Mouse (Mus musculus) embryonic stem cell, embryonic (primary cell): ENCODE results near the gene Trim50.

Source experiments
- CTCF ChIA-PET, 4 experiments: fragments of 300-600 bp in 2 of 4; fragments of 350-600 bp in 2 of 4; sonication (Branson Sonifier 250); formaldehyde crosslinking; loops; one replicate each; lab custom pipeline; 2022; ENCODE audit warnings: inconsistent platforms in 2 of 4; lab: Charles Lee
- POLR2A ChIA-PET, 4 experiments: fragments of 300-600 bp in 2 of 4; fragments of 350-600 bp in 2 of 4; sonication (Branson Sonifier 250); formaldehyde crosslinking; loops; one replicate each; lab custom pipeline; 2022; ENCODE audit warnings: antibody characterized with exemption in 4 of 4, inconsistent platforms in 1 of 4; lab: Charles Lee

Gene Trim50

DNA sequence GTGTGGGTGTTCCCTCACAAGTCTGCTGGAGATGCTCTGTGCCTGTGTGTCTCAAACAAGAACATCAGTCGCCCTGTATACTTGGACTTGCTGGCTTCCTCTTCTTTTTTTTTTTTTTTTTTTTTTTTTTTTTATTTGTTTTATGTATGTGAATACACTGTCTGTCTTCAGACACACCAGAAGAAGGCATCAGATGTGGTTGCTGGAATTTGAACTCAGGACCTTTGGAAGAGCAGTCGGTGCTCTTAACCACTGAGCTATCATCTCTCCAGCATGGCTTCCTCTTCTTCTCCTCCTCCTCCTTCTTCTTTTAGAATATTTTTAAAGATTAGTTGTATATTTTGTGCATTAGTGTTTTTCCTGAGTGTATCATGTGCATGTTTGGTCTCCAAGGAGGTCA is 4.5 kb downstream of the Trim50 start:
- POLR2A ChIA-PET = interaction anchor here in 2 of 4 experiments (0.7 kb wide), 3 partner anchors 35 to 600 kb away, joined by 3 to 5 read pairs (median 4); no protein-coding TSS in a partner anchor
- CTCF ChIA-PET = interaction anchor here in 1 of 4 experiments (0.7 kb wide), 1 partner anchor 63 kb away, joined by 16 read pairs; no protein-coding TSS in a partner anchor

DNA sequence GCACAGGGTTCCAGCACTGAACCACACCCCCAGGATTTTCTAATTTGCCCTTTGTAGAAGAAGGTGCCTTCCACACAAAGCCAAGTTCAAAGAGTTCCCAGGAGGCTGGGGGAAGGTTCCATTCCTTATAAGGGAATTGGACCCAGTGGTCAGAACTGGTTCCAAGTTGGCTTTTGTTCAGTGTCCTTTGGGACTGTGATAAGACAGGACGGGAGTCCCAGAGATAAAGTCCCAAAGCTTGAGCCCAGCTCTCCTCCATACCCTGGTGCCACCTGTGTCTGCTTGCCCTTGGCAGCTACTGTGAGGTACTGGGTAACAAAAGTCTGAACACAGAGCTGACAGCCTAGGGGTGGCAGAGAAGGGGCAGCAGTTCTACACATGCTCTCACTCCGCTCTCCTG is 6.7 kb downstream of the Trim50 start:
- ChIA-PET CTCF (interaction anchor here in 1 of 4 experiments (0.7 kb wide), 1 partner anchor 154 kb away, joined by 3 read pairs; no protein-coding TSS in a partner anchor), POLR2A (interaction anchor here in 2 of 4 experiments (0.6 to 1.0 kb wide), 2 partner anchors 11 to 35 kb away, joined by 3 read pairs; partner anchors contain the start of gene Nsun5 (in 1 of the 2))

DNA sequence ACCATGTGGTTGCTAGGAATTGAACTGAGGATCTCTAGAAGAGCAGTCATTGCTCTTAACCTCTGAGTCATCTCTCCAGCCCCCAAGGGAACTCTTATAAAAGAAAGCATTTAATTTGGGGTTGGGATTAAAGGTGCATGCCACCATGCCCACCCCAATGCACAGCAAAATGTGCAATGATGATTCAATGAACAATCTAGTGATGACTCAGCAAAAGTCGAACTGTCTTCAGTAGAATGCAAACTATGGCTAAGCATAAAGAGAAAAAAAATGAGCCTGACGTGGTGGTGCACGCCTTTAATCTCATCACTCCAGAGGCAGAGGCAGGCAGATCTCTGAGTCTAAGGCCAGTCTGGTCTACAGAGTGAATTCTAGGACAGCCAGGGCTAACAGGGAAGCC is 9.5 kb downstream of the Trim50 start:
- POLR2A ChIA-PET = no interaction called here
- CTCF ChIA-PET = interaction anchor here in 2 of 4 experiments (1.1 to 1.6 kb wide), 3 partner anchors 16 to 112 kb away, joined by 3 to 5 read pairs (median 3); partner anchors contain the start of gene Fzd9 (in 1 of the 2)

DNA sequence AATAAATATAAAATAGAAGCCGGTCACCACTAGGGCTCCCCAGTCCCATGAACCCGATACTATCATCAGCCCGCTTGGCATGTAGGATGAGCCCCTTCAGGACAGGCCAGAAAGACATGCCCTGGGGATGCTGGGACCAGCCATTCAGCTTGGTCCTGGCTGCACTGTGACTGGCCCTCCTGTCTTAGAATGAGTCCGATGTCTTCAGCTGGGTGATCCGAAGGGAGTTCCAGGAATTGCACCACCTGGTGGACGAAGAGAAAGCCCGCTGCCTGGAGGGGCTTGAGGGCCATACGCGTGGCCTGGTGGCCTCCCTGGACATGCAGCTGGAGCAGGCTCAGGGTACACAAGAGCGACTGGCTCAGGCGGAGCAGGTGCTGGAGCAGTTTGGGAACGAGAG is 10.4 kb downstream of the Trim50 start:
- ChIA-PET CTCF (interaction anchor here (0.6 to 2.0 kb wide), 29 partner anchors 8 to 1729 kb away, joined by 3 to 13 read pairs (median 3); partner anchors contain the start of genes Trim50 (in 3 of the 4) and Fzd9 (in 1 of the 4)), POLR2A (interaction anchor here in 3 of 4 experiments (0.7 to 1.6 kb wide), 7 partner anchors 9 to 267 kb away, joined by 3 to 6 read pairs (median 3); partner anchors contain the start of gene Trim50 (in 1 of the 3))

DNA sequence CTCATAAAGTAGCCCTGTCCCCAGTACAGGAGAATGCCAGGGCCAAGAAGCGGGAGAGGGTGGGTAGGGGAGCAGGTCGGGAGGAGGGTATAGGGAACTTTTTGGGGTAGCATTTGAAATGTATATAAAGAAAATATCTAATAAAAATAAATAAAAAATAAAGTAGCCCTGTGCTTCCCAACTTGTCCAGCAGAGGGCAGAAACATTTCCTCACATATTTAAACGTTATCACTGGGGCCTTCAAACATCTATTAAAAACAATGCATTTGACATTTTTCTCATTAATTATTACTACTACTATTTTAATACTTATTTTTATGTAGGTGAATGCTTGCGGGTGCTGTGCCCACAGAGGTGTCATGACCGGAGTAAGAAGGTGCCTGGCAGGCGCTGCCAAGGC is 14.7 kb downstream of the Trim50 start:
- ChIA-PET POLR2A (no interaction called here), CTCF (no interaction called here)

DNA sequence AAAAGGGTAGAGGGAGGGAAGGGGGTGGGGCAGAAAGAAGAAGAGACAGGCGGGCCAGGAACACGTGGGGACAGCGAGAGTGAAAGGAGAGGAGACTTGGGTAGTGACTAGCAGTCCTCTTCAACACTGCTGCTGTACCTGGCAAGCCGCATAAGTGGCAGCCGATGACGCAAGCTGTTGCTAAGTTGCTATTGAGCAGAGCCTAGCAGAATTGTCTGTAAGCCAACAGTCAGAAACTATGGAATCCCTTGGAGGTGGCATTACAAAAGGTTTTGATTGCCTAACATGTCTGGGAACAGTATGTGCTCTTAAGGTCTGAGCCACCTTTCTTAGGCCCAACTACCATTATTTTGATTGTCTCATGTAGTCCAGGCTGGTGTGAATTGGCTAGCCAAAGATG is 15.2 kb downstream of the Trim50 start:
- POLR2A ChIA-PET = no interaction called here
- CTCF ChIA-PET = interaction anchor here in 1 of 4 experiments (0.6 kb wide), 1 partner anchor 1234 kb away, joined by 3 read pairs; no protein-coding TSS in a partner anchor

DNA sequence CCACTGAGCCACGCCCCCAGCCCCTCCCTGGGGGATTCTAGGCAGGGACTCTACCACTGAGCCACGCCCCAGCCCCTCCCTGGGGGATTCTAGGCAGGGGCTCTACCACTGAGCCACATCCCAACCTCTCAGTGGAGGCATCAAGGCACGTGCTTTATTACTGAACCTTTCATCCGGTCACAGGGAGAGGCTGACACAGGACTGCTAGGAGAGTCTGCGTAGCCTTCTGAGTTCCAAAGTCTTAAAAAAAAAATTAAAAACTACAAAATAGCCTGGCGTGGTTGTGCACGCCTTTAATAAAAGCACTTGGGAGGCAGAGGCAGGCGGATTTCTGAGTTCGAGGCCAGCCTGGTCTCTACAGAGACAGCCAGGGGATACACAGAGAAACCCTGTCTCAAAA is 16.1 kb downstream of the Trim50 start:
- ChIA-PET CTCF (interaction anchor here in 1 of 4 experiments (0.7 kb wide), 1 partner anchor 110 kb away, joined by 3 read pairs; no protein-coding TSS in a partner anchor), POLR2A (interaction anchor here in 1 of 4 experiments (1.8 kb wide), 1 partner anchor 24 kb away, joined by 4 read pairs; the partner anchor contains the start of gene Pom121)

DNA sequence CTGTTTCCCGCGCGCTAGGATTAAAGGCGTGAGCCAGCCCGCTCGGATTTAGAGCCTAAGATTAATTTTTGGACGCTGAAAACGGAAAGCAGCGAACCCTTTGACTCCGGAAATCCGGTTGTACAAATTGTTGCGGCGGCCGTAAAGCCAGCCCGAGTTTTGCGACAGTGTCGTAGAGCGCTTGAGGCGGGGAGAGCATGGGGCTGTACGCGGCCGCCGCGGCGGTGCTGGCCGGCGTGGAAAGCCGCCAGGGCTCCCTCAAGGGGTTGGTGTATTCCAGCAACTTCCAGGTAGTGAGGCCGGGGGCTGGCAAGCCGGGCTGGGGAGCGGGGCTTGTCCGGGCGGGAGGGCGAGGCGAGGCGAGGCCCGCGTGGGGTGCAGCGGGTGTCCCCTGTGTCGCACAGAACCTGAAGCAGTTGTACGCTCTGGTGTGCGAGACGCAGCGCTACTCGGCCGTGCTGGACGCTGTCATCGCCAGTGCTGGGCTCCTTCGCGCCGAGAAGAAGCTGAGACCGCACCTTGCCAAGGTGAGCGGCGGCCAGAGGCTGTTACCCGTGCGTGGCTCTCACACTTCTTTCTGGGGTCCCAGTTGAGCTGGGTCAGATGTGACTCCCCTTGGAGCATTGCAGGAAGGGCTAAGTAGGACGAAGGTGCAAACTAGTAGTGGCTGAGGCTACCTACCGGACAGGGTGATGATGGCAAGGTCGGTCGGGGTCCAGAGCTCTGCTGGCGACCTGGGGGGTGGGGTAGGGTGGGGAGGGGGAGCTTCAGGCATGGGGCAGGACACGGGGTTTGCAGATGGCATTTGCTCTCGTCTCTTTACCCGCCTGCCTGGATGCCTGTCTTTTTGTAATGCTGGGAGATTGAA is 16.9 kb downstream of the Trim50 start, which contains the start of gene Nsun5:
Gene Nsun5 (plus strand): TSS at position 167 of the 868 bp plus-strand sequence.
- CTCF ChIA-PET = interaction anchor here in 1 of 4 experiments (0.6 to 0.7 kb wide), 2 partner anchors 22 to 109 kb away, joined by 3 to 4 read pairs; no protein-coding TSS in a partner anchor
- POLR2A ChIA-PET = interaction anchor here in 2 of 4 experiments (0.6 to 2.2 kb wide), 12 partner anchors 9 to 318 kb away, joined by 3 to 10 read pairs (median 3); partner anchors contain the start of genes Pom121 (in 1 of the 2) and Trim50 (in 1 of the 2)

DNA sequence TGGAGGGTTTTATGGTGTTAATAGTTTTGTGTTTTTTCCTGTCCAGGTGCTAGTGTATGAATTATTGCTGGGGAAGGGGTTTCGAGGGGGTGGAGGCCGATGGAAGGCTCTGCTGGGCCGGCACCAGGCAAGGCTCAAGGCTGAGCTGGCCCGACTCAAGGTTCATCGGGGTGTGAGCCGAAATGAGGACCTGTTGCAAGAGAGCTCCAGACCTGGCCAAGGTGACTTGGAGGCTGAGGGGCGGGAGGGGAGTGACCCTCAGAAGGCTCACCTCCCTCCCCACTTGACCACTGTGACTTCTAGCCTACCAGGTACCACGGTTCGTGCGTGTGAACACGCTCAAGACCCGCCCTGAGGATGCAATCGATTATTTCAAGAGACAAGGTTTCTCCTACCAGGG is 18.1 kb downstream of the Trim50 start:
- ChIA-PET CTCF (no interaction called here), POLR2A (interaction anchor here in 2 of 4 experiments (0.9 to 2.2 kb wide), 7 partner anchors 10 to 39 kb away, joined by 3 to 10 read pairs (median 3); partner anchors contain the start of genes Pom121 (in 1 of the 2) and Trim50 (in 1 of the 2))

DNA sequence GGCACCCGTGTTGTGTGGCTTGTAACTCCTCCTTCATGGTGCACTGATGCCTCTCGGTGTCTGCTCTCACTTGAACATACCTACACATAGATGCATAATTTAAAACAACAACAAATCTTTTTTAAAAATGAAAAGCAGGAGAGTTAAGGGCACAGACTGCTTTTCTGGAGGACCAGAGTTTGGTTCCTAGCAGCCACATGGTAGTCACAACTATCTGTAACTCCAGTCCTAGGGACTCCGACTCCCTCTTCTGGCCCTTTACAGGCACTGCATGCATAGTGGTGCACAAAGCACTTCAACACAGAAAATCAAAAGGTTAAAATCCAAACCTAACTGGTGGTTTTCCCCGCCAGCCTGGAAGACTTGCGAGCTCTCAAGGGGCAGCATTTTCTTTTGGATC is 20.5 kb downstream of the Trim50 start:
- ChIA-PET CTCF (interaction anchor here in 2 of 4 experiments (0.5 to 1.6 kb wide), 3 partner anchors 10 to 335 kb away, joined by 3 to 10 read pairs (median 6); no protein-coding TSS in a partner anchor), POLR2A (interaction anchor here in 1 of 4 experiments (0.8 to 1.0 kb wide), 2 partner anchors 21 to 146 kb away, joined by 3 to 4 read pairs; no protein-coding TSS in a partner anchor)

DNA sequence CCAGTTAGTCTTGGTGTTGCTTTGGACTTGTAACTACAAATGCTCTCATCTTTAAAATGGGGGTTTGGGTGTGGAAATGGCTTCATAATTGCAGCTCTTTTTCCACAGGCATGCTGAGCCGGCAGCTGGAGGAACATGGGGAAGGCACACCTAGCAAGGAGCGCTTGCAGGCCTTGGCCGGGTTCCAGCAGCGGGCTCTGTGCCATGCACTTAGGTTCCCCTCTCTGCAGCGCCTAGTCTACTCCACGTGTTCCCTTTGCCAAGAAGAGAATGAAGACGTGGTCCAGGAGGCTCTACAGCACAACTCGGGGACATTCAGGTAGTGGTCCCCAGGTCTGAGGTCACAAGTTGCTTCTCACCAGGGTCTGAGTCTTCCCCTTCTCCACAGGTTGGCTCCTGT is 22.1 kb downstream of the Trim50 start:
- ChIA-PET CTCF (no interaction called here), POLR2A (interaction anchor here in 2 of 4 experiments (0.9 to 1.7 kb wide), 3 partner anchors 15 to 403 kb away, joined by 3 to 6 read pairs (median 3); partner anchors contain the start of genes Mdh2 (in 1 of the 2), Pom121 (in 1 of the 2) and Styxl1 (in 1 of the 2))

DNA sequence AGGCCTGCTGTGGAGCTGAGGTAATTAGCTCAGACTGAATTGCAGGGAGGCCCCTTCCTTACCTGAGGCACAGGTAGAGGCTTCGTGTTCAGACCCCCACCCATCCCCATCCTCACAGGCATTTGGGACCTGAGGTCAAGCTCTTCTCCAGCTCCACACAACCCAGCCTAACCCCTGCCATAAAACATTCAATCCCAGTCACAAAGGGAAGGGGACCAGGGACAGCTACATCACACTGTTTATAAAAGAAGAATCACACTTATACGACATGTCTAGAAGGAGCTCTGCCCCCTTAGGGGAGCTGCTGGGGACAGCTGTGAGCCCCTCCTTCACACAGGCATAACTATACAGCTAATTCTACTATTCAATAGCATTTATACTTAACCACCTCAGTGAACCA is 23.2 kb downstream of the Trim50 start:
- ChIA-PET POLR2A (interaction anchor here in 2 of 4 experiments (0.6 to 1.2 kb wide), 5 partner anchors 14 to 560 kb away, joined by 3 read pairs; no protein-coding TSS in a partner anchor), CTCF (interaction anchor here in 2 of 4 experiments (0.5 to 0.9 kb wide), 2 partner anchors 11 to 354 kb away, joined by 3 to 5 read pairs; no protein-coding TSS in a partner anchor)

DNA sequence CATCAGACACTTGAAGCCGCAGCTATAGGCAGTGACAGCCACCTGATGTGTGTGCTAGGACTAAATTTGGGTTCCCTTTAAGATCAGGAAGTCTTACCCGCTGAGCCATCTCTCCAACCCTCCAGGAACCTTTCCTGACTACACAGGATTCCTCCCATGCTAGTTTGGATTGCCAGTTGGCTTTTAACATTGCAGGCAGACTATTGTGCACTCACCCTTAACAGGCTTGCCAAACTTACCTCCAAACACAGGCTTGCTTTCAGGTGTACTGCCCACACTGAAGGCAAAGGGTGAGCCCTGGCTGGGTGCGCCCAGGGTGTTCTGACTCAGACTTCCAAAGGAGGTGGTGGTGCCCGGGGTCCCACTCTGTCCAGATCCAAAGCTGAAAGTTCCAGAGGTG is 27.6 kb downstream of the Trim50 start:
- POLR2A ChIA-PET = interaction anchor here in 3 of 4 experiments (1.3 to 3.1 kb wide), 4 partner anchors 10 to 17 kb away, joined by 3 to 10 read pairs (median 7); partner anchors contain the start of gene Nsun5 (in 1 of the 3)
- CTCF ChIA-PET = interaction anchor here in 1 of 4 experiments (1.2 kb wide), 1 partner anchor 14 kb away, joined by 3 read pairs; no protein-coding TSS in a partner anchor

DNA sequence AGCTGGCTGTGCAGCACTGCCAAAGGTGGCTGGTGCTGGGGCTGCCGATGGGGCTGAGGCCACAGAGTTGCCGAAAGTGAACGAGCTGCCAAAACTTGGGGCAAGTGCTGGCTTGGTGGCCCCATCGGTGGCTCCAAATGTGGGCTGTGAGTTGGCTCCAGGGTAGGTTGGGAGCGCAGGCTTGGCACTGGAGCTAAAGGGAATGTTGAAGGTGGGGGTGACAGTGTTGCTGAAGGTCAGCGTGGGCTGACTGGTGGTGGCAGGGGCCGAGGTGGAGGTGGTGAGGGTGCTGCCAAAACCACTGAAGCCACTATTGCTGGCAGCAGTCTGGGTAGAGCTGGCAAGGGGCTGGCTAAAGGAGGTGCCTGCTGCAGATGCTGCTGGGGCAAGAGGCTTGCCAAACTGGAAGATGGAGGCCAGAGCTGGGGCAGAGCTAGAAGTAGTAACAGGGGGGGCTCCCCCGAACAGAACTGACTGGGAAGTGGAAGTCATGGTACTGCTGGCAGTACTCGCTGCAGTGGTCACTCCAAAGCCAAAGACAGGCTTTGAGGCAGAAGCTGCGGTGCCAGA is 28.3 kb downstream of the Trim50 start:
- CTCF ChIA-PET = interaction anchor here in 3 of 4 experiments (0.6 to 1.2 kb wide), 4 partner anchors 15 to 731 kb away, joined by 3 to 4 read pairs (median 4); no protein-coding TSS in a partner anchor
- POLR2A ChIA-PET = interaction anchor here in 3 of 4 experiments (0.6 to 3.1 kb wide), 5 partner anchors 10 to 345 kb away, joined by 3 to 10 read pairs (median 6); partner anchors contain the start of gene Nsun5 (in 1 of the 3)

DNA sequence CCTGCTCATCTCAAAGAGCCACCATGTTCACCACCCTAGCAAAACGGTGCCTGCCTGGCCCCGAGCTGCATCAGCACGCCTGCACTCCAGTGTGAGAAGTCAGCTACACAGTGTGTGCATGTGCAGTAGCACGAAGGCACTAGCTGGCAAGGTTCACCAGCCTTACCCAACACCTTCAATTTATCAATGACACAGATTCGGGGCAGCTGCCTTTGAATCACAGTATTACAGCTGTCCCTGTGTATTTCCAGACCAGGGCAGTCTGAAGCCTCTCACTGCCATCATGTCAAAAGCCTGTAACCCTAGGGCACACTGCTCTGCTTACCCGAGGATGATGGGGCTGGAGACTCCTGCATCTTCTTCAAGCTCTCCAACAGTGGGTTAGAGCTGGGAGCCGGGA is 29.7 kb downstream of the Trim50 start:
- CTCF ChIA-PET = interaction anchor here in 2 of 4 experiments (0.9 to 1.1 kb wide), 2 partner anchors 10 to 118 kb away, joined by 3 read pairs; no protein-coding TSS in a partner anchor
- POLR2A ChIA-PET = interaction anchor here in 2 of 4 experiments (1.3 to 3.1 kb wide), 4 partner anchors 11 to 12 kb away, joined by 4 to 17 read pairs (median 9); partner anchors contain the start of genes Pom121 (in 2 of the 2) and Nsun5 (in 1 of the 2)

DNA sequence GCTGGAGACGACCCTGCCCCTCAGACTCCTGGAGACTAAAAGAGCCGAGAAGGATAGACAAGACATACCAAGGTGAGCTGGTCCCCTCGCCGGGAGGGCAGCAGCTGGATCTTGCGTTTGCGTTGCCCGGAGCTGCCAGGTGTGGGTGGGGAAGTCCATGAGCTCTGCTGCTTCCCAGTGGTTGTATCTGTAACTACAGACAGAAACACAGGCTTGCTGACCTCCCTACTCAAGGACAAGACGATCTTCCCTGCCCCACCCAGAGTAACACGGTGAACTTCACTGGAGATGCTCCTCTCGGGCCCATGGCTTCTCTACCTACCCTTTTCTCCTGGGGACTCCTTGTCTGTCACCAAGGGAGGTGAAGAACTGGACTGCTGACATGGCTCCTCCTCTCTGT is 30.7 kb downstream of the Trim50 start:
- CTCF ChIA-PET = interaction anchor here in 2 of 4 experiments (0.6 to 1.3 kb wide), 5 partner anchors 11 to 719 kb away, joined by 3 to 4 read pairs (median 3); no protein-coding TSS in a partner anchor
- POLR2A ChIA-PET = interaction anchor here in 3 of 4 experiments (0.5 to 2.8 kb wide), 9 partner anchors 10 to 149 kb away, joined by 3 to 17 read pairs (median 4); partner anchors contain the start of gene Pom121 (in 2 of the 3)
